Mouse (Mus musculus): ENCODE measurements around the gene Hs6st3. TPM values are rescaled to one million over a fixed set of nuclear protein-coding genes. Genes with fewer than 3 reads are reported as not detected.

Hs6st3 gene
- polyA plus RNA-seq, 1 experiment: 6.6 TPM

GRCm38 (mm10) chr14:119717323-119717722 is 579.2 kb downstream of the Hs6st3 start:
- no peak for DNase-seq
- TF ChIP-seq POLR2A (IDR thresholded peaks at IDR 0.05; ENCODE audit: borderline replicate concordance, insufficient read depth, low read length): no peak
- Histone ChIP-seq H3K4me1 (ENCODE audit: control insufficient read depth, insufficient read depth, low read length) (no peaks in the 10 kb centered on the region), H3K27ac (ENCODE audit: insufficient read depth, low read length) (no peak overlapping the region), H3K27me3 (ENCODE audit: control insufficient read depth, insufficient read depth, low read length) (no peaks in the 10 kb centered on the region), H3K4me3 (replicated peaks; ENCODE audit: insufficient read depth, low read depth, low read length) (no peak overlapping the region)
- 83% methylated on average over 1 of the region's 1 CpGs for WGBS

GRCm38 (mm10) chr14:119725102-119725501 is 587.0 kb downstream of the Hs6st3 start:
- WGBS: 53% methylated on average over 6 of the region's 6 CpGs
- Histone ChIP-seq H3K27ac (ENCODE audit: insufficient read depth, low read length) (no peak overlapping the region), H3K27me3 (ENCODE audit: control insufficient read depth, insufficient read depth, low read length) (no peaks in the 10 kb centered on the region), H3K4me1 (ENCODE audit: control insufficient read depth, insufficient read depth, low read length) (no peaks in the 10 kb centered on the region), H3K4me3 (replicated peaks; ENCODE audit: insufficient read depth, low read depth, low read length) (no peak overlapping the region)
- TF ChIP-seq CTCF (IDR thresholded peaks at IDR 0.05; ENCODE audit: borderline replicate concordance, insufficient read depth, low read depth, low read length) (no peak), POLR2A (IDR thresholded peaks at IDR 0.05; ENCODE audit: borderline replicate concordance, insufficient read depth, low read length) (no peak)
- no peak for DNase-seq

- Histone ChIP-seq H3K4me3 (replicated peaks; ENCODE audit: insufficient read depth, low read depth, low read length) (no peak overlapping the region), H3K27ac (ENCODE audit: insufficient read depth, low read length) (no peak overlapping the region), H3K27me3 (ENCODE audit: control insufficient read depth, insufficient read depth, low read length) (no peaks in the 10 kb centered on the region), H3K4me1 (ENCODE audit: control insufficient read depth, insufficient read depth, low read length) (no peaks in the 10 kb centered on the region)
- 61% methylated on average over 7 of the region's 7 CpGs for WGBS
- TF ChIP-seq POLR2A (IDR thresholded peaks at IDR 0.05; ENCODE audit: borderline replicate concordance, insufficient read depth, low read length): no peak
- DNase-seq: no peak
Measured at GRCm38 (mm10) chr14:119731436-119732080, 593.4 kb downstream of the Hs6st3 start.

GRCm38 (mm10) chr14:119732219-119732618 is 594.1 kb downstream of the Hs6st3 start:
- Histone ChIP-seq H3K4me3 (replicated peaks; ENCODE audit: insufficient read depth, low read depth, low read length) (no peak overlapping the region), H3K27ac (ENCODE audit: insufficient read depth, low read length) (no peak overlapping the region), H3K4me1 (ENCODE audit: control insufficient read depth, insufficient read depth, low read length) (no peaks in the 10 kb centered on the region), H3K27me3 (ENCODE audit: control insufficient read depth, insufficient read depth, low read length) (no peaks in the 10 kb centered on the region)
- TF ChIP-seq CTCF (IDR thresholded peaks at IDR 0.05; ENCODE audit: borderline replicate concordance, insufficient read depth, low read depth, low read length) (no peak), POLR2A (IDR thresholded peaks at IDR 0.05; ENCODE audit: borderline replicate concordance, insufficient read depth, low read length) (no peak)
- DNase-seq: no peak
- WGBS: 96% methylated on average over 4 of the region's 4 CpGs

- WGBS: 81% methylated on average over 5 of the region's 5 CpGs
- no peaks in the 10 kb centered on the region for H3K4me1 ChIP-seq (ENCODE audit: control insufficient read depth, insufficient read depth, low read length)
- H3K27me3 ChIP-seq (ENCODE audit: control insufficient read depth, insufficient read depth, low read length): no peaks in the 10 kb centered on the region
- TF ChIP-seq CTCF (IDR thresholded peaks at IDR 0.05; ENCODE audit: borderline replicate concordance, insufficient read depth, low read depth, low read length): no peak
- no peak for TF ChIP-seq POLR2A (IDR thresholded peaks at IDR 0.05; ENCODE audit: borderline replicate concordance, insufficient read depth, low read length)
- no peak overlapping the region for H3K4me3 ChIP-seq (replicated peaks; ENCODE audit: insufficient read depth, low read depth, low read length)
- H3K27ac ChIP-seq (ENCODE audit: insufficient read depth, low read length): no peak overlapping the region
- no peak for DNase-seq
Measured at GRCm38 (mm10) chr14:119737408-119737961, 599.3 kb downstream of the Hs6st3 start.

- H3K4me3 ChIP-seq (replicated peaks; ENCODE audit: insufficient read depth, low read depth, low read length): no peak overlapping the region
- TF ChIP-seq CTCF (IDR thresholded peaks at IDR 0.05; ENCODE audit: borderline replicate concordance, insufficient read depth, low read depth, low read length) (no peak), POLR2A (IDR thresholded peaks at IDR 0.05; ENCODE audit: borderline replicate concordance, insufficient read depth, low read length) (no peak)
- no peak for DNase-seq
- H3K4me1 ChIP-seq (ENCODE audit: control insufficient read depth, insufficient read depth, low read length): no peaks in the 10 kb centered on the region
- H3K27me3 ChIP-seq (ENCODE audit: control insufficient read depth, insufficient read depth, low read length): no peaks in the 10 kb centered on the region
- WGBS: 23% methylated on average over 1 of the region's 1 CpGs
- no peak overlapping the region for H3K27ac ChIP-seq (ENCODE audit: insufficient read depth, low read length)
Measured at GRCm38 (mm10) chr14:119741791-119742190, 603.6 kb downstream of the Hs6st3 start.

- DNase-seq: no peak
- 93% methylated on average over 7 of the region's 7 CpGs for WGBS
- TF ChIP-seq CTCF (IDR thresholded peaks at IDR 0.05; ENCODE audit: borderline replicate concordance, insufficient read depth, low read depth, low read length): no peak
- TF ChIP-seq POLR2A (IDR thresholded peaks at IDR 0.05; ENCODE audit: borderline replicate concordance, insufficient read depth, low read length): no peak
- Histone ChIP-seq H3K27me3 (ENCODE audit: control insufficient read depth, insufficient read depth, low read length) (no peaks in the 10 kb centered on the region), H3K27ac (ENCODE audit: insufficient read depth, low read length) (no peak overlapping the region), H3K4me3 (replicated peaks; ENCODE audit: insufficient read depth, low read depth, low read length) (no peak overlapping the region), H3K4me1 (ENCODE audit: control insufficient read depth, insufficient read depth, low read length) (no peaks in the 10 kb centered on the region)
Measured at GRCm38 (mm10) chr14:119761376-119761775, 623.2 kb downstream of the Hs6st3 start.

GRCm38 (mm10) chr14:119772040-119772439 is 633.9 kb downstream of the Hs6st3 start:
- Histone ChIP-seq H3K27ac (ENCODE audit: insufficient read depth, low read length) (no peak overlapping the region), H3K4me3 (replicated peaks; ENCODE audit: insufficient read depth, low read depth, low read length) (no peak overlapping the region), H3K27me3 (ENCODE audit: control insufficient read depth, insufficient read depth, low read length) (no peaks in the 10 kb centered on the region), H3K4me1 (ENCODE audit: control insufficient read depth, insufficient read depth, low read length) (no peaks in the 10 kb centered on the region)
- WGBS: 56% methylated on average over 4 of the region's 4 CpGs
- DNase-seq: no peak
- TF ChIP-seq CTCF (IDR thresholded peaks at IDR 0.05; ENCODE audit: borderline replicate concordance, insufficient read depth, low read depth, low read length): no peak
- TF ChIP-seq POLR2A (IDR thresholded peaks at IDR 0.05; ENCODE audit: borderline replicate concordance, insufficient read depth, low read length): no peak
